Mouse (Mus musculus) cerebellum, adult 2 months (tissue): ENCODE data around the gene Gm17949. TPM values are rescaled to one million over a fixed set of nuclear protein-coding genes. Genes with fewer than 3 reads are reported as not detected.

Source experiments
- DNase-seq, 2 experiments: peaks; one replicate each; pipeline ENCODE4 v3.0.0; 2021
- H3K27ac ChIP-seq: fragments of 200-500 bp; 2 replicates; pipeline ENCODE4 v1.5.1; 2012; ENCODE audit warnings: low read length, control low read depth, inconsistent platforms; ENCODE audit not compliant: insufficient read depth
- H3K27me3 ChIP-seq: fragments of 200-500 bp; 2 replicates; pipeline ENCODE4 v1.6.1; 2012; ENCODE audit warnings: inconsistent platforms, mild to moderate bottlenecking, low read length, moderate library complexity; ENCODE audit not compliant: control insufficient read depth, insufficient read depth
- H3K4me1 ChIP-seq: fragments of 200-500 bp; 2 replicates; pipeline ENCODE4 v1.6.1; 2011; ENCODE audit warnings: low read length; ENCODE audit not compliant: control insufficient read depth, insufficient read depth
- H3K4me3 ChIP-seq: fragments of 200-500 bp; replicated peaks from 2 replicates; pipeline ENCODE3; 2011; ENCODE audit warnings: mild to moderate bottlenecking, low read depth, low read length, control low read depth; ENCODE audit not compliant: insufficient read depth
- CTCF ChIP-seq: fragments of 200-500 bp; IDR thresholded peaks from 2 replicates; pipeline ENCODE4 v1.5.1; 2011; ENCODE audit warnings: low read depth, mild to moderate bottlenecking, control low read depth, low read length, moderate library complexity, borderline replicate concordance; ENCODE audit not compliant: insufficient read depth
- POLR2A ChIP-seq: fragments of 200-500 bp; IDR thresholded peaks from 2 replicates; pipeline ENCODE4 v1.6.1; 2011; ENCODE audit warnings: low read length, control low read depth, borderline replicate concordance; ENCODE audit not compliant: insufficient read depth
- WGBS: fragments of 180-500 bp; shearing (Covaris S2); methylation state at CpG from one replicate; pipeline ENCODE4 v1.1.7; 2018; 5-methylcytosine and 5-hydroxymethylcytosine counted together
- polyA plus RNA-seq: library from polyadenylated mRNA; depleted of rRNA; stranded (reverse); fragments of >200 nt; gene quantifications from 2 replicates; pipeline ENCODE4 v1.2.3, GENCODE M21; 2012; rRNA removed

The Gm17949 gene
- polyA plus RNA-seq, 1 experiment = 0.34 TPM

DNA sequence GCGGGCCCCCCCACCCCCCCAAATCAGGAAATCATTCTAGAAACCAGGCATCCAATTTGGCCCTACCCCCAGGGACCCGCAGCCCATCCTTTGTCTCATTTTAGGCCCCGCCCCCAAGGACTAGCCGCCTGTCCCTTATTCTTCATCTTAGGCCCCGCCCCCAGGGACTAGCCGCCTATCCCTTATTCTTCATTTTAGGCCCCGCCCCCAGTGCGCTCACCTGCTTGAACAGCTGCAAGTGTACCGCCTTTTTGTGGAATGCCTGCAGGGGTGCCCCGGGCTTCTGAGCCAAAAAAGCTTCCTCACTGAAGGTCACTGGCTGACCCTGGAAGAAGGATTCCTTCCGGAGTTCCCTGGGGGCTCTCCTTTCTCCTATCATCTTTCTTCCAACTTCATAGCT lies 59.4 kb downstream of the Gm17949 start:
- TF ChIP-seq POLR2A (no peak), CTCF (no peak)
- Histone ChIP-seq H3K4me1 (no peaks in the 10 kb centered on the region; the same call in 1 of the 2 replicates), H3K27me3 (no peaks in the 10 kb centered on the region), H3K4me3 (no peak overlapping the region), H3K27ac (no peak overlapping the region)
- 15% methylated on average over 11 of the region's 11 CpGs for WGBS
- no peak for DNase-seq

Other genes with a start within 250 kb of the Gm17949 start
- 168 and 169 TPM in 2 replicates for gene Dus3l, start 246.7 kb upstream of the Gm17949 start, polyA plus RNA-seq
- 3.0 and 3.5 TPM in 2 replicates for gene Prr22, start 241.2 kb upstream of the Gm17949 start, polyA plus RNA-seq
- gene Rfx2, start 180.5 kb upstream of the Gm17949 start, polyA plus RNA-seq = 3.1 and 3.6 TPM in 2 replicates
- 0.03 TPM in 2 replicates for gene Acsbg2, start 137.0 kb upstream of the Gm17949 start, polyA plus RNA-seq
- gene 1700061G19Rik, start 136.0 kb upstream of the Gm17949 start, polyA plus RNA-seq = 0.03 TPM in 1 of 2 replicates, not detected in the other
- 45.7 and 47.9 TPM in 2 replicates for gene Mllt1, start 76.1 kb upstream of the Gm17949 start, polyA plus RNA-seq
- gene Acer1, start 29.3 kb upstream of the Gm17949 start, polyA plus RNA-seq = not detected in 2 replicates
- gene Clpp, start 21.2 kb upstream of the Gm17949 start, polyA plus RNA-seq = 167 and 175 TPM in 2 replicates
- gene Alkbh7, start 14.1 kb upstream of the Gm17949 start, polyA plus RNA-seq = 56.7 and 70.4 TPM in 2 replicates
- gene Pspn, start 11.5 kb upstream of the Gm17949 start, polyA plus RNA-seq = 0.41 TPM in 1 of 2 replicates, not detected in the other
- gene Gtf2f1, start 181 bp upstream of the Gm17949 start, polyA plus RNA-seq = 81.0 and 85.3 TPM in 2 replicates
- gene Khsrp, start 20.1 kb downstream of the Gm17949 start, polyA plus RNA-seq = 67.7 and 70.3 TPM in 2 replicates
- gene Slc25a41, start 30.2 kb downstream of the Gm17949 start, polyA plus RNA-seq = 0.17 and 0.29 TPM in 2 replicates
- gene Crb3, start 47.6 kb downstream of the Gm17949 start, polyA plus RNA-seq = 2.8 and 3.3 TPM in 2 replicates
- 178 and 211 TPM in 2 replicates for gene Slc25a23, start 48.4 kb downstream of the Gm17949 start, polyA plus RNA-seq
- gene Dennd1c, start 67.0 kb downstream of the Gm17949 start, polyA plus RNA-seq = 1.1 and 2.1 TPM in 2 replicates
- gene Tubb4a, start 76.3 kb downstream of the Gm17949 start, polyA plus RNA-seq = 1,121 and 1,177 TPM in 2 replicates
- gene Tnfsf9, start 93.9 kb downstream of the Gm17949 start, polyA plus RNA-seq = 5.8 and 7.7 TPM in 2 replicates
- gene Cd70, start 138.3 kb downstream of the Gm17949 start, polyA plus RNA-seq = 11.7 and 12.5 TPM in 2 replicates
- gene Tnfsf14, start 182.7 kb downstream of the Gm17949 start, polyA plus RNA-seq = not detected in 2 replicates
- 1.1 and 1.3 TPM in 2 replicates for gene C3, start 216.7 kb downstream of the Gm17949 start, polyA plus RNA-seq
- gene Gpr108, start 237.0 kb downstream of the Gm17949 start, polyA plus RNA-seq = 44.0 and 46.9 TPM in 2 replicates
- 8.5 and 10.1 TPM in 2 replicates for gene Trip10, start 238.0 kb downstream of the Gm17949 start, polyA plus RNA-seq